Mouse (Mus musculus) embryonic facial prominence, embryonic 14.5 days (tissue): ENCODE data around the gene Myo1h. TPM values are rescaled to one million over a fixed set of nuclear protein-coding genes. Genes with fewer than 3 reads are reported as not detected.

ENCODE experiments used
- ATAC-seq: fragments of 200-750 bp; cut with Nextera tagmentation; 2 replicates; pipeline ENCODE4 v1.8.0; 2017; ENCODE audit warnings: low read depth, moderate number of reproducible peaks, moderate TSS enrichment
- DNase-seq: peaks from one replicate; pipeline ENCODE4 v3.0.0-alpha.2; 2015; ENCODE audit warnings: low spot score
- H3K27ac ChIP-seq: fragments of 300-500 bp; sonication (generic); replicated peaks from 2 replicates; pipeline ENCODE4 v1.5.1; 2014; ENCODE audit warnings: low read depth, mild to moderate bottlenecking, low read length, moderate library complexity
- H3K27me3 ChIP-seq: fragments of 300-500 bp; sonication (generic); replicated peaks from 2 replicates; pipeline ENCODE4 v1.6.1; 2014; ENCODE audit warnings: low read length; ENCODE audit not compliant: control insufficient read depth, insufficient read depth
- H3K36me3 ChIP-seq: fragments of 300-500 bp; sonication (generic); 2 replicates; pipeline ENCODE4 v1.6.1; 2014; ENCODE audit warnings: low read length, mixed read lengths; ENCODE audit not compliant: control insufficient read depth, insufficient read depth
- H3K4me1 ChIP-seq: fragments of 300-500 bp; sonication (generic); 2 replicates; pipeline ENCODE4 v1.6.1; 2014; ENCODE audit warnings: antibody characterized with exemption, low read length; ENCODE audit not compliant: control insufficient read depth, insufficient read depth
- H3K4me2 ChIP-seq: fragments of 300-500 bp; sonication (generic); 2 replicates; pipeline ENCODE4 v1.6.1; 2014; ENCODE audit warnings: low read depth, mild to moderate bottlenecking, low read length, moderate library complexity, mixed read lengths
- H3K4me3 ChIP-seq: fragments of 300-500 bp; sonication (generic); 2 replicates; pipeline ENCODE4 v1.5.1; 2014; ENCODE audit warnings: low read depth, mild to moderate bottlenecking, low read length
- H3K9ac ChIP-seq: fragments of 300-500 bp; sonication (generic); 2 replicates; pipeline ENCODE4 v1.6.1; 2014; ENCODE audit warnings: low read depth, mild to moderate bottlenecking, low read length, moderate library complexity, mixed read lengths
- H3K9me3 ChIP-seq: fragments of 300-500 bp; sonication (generic); 2 replicates; pipeline ENCODE4 v1.6.1; 2016; ENCODE audit warnings: low read length; ENCODE audit not compliant: control insufficient read depth
- WGBS: fragments of 180-500 bp; shearing (Covaris S2); extraction: QIAGEN DNeasy Blood & Tissue Kit; methylation state at CpG from one replicate; pipeline ENCODE4 v1.1.7; 2014; 5-methylcytosine and 5-hydroxymethylcytosine counted together
- polyA plus RNA-seq: library from polyadenylated mRNA; unstranded; fragments of >200 nt; fragmentation: Nextera tagmentation; extraction: Ambion mirVana; gene quantifications from 2 replicates; pipeline ENCODE4 v1.2.1, GENCODE M21; 2014

Gene Myo1h
- polyA plus RNA-seq, 1 experiment from 2014 or later = 3.0 TPM

GRCm38 (mm10) chr5:114285398-114285700 lies 3.6 kb upstream of the Myo1h start:
- no peak for DNase-seq
- H3K4me3 ChIP-seq = no peak overlapping the region
- no peaks in the 10 kb centered on the region for H3K9me3 ChIP-seq
- peaks cover 3% of the 10 kb centered on the region; the same call in 1 of the 2 replicates for H3K27me3 ChIP-seq
- WGBS = 45% methylated on average over 3 of the region's 3 CpGs
- ATAC-seq = no peak
- no peak overlapping the region for H3K9ac ChIP-seq
- H3K4me2 ChIP-seq = no peak overlapping the region
- no peak overlapping the region for H3K27ac ChIP-seq
- H3K4me1 ChIP-seq = no peaks in the 10 kb centered on the region
- H3K36me3 ChIP-seq = no peaks in the 10 kb centered on the region

- H3K27ac ChIP-seq = no peak overlapping the region
- no peaks in the 10 kb centered on the region for H3K4me1 ChIP-seq
- no peaks in the 10 kb centered on the region for H3K9me3 ChIP-seq
- H3K4me3 ChIP-seq = no peak overlapping the region
- H3K36me3 ChIP-seq = no peaks in the 10 kb centered on the region
- WGBS = 75% methylated on average over 4 of the region's 4 CpGs
- H3K9ac ChIP-seq = no peak overlapping the region
- no peak for DNase-seq
- H3K4me2 ChIP-seq = no peak overlapping the region
- ATAC-seq = no peak
- no peaks in the 10 kb centered on the region for H3K27me3 ChIP-seq
Measured at GRCm38 (mm10) chr5:114286102-114286501, 2.9 kb upstream of the Myo1h start.

GRCm38 (mm10) chr5:114286872-114287571 lies 1.9 kb upstream of the Myo1h start:
- H3K27me3 ChIP-seq = no peaks in the 10 kb centered on the region
- H3K9ac ChIP-seq = no peak overlapping the region
- H3K27ac ChIP-seq = no peak overlapping the region
- H3K4me1 ChIP-seq = no peaks in the 10 kb centered on the region
- H3K36me3 ChIP-seq = no peaks in the 10 kb centered on the region
- 77% methylated on average over 16 of the region's 16 CpGs for WGBS
- no peak overlapping the region for H3K4me2 ChIP-seq
- DNase-seq (no peak), ATAC-seq (no peak)
- no peak overlapping the region for H3K4me3 ChIP-seq
- no peaks in the 10 kb centered on the region for H3K9me3 ChIP-seq

DNA sequence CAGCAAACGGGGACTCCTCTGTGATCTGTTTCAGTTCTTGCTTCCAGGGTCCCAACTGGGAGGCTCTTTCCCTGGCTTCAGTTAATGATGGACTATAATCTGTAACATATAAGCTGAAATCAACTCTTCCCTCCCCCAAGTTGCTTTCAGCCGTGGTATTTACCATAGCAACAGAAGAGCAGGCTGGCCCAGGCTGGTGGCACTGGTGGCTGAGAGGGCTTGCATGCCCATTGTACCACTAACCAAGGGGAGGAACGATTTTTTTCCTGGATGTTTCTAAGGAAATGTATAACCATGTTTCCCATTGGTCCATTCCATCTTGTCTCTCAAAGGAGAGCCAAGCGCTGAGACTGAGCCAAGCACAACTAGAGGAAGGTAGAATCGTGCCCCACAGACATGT lies 570 bp upstream of the Myo1h start:
- no peaks in the 10 kb centered on the region for H3K9me3 ChIP-seq
- H3K4me2 ChIP-seq = no peak overlapping the region
- H3K36me3 ChIP-seq = no peaks in the 10 kb centered on the region
- DNase-seq (no peak), ATAC-seq (no peak)
- H3K27ac ChIP-seq = no peak overlapping the region
- no peak overlapping the region for H3K9ac ChIP-seq
- H3K27me3 ChIP-seq = no peaks in the 10 kb centered on the region
- H3K4me3 ChIP-seq = no peak overlapping the region
- WGBS = 74% methylated on average over 5 of the region's 5 CpGs
- no peaks in the 10 kb centered on the region for H3K4me1 ChIP-seq

DNA sequence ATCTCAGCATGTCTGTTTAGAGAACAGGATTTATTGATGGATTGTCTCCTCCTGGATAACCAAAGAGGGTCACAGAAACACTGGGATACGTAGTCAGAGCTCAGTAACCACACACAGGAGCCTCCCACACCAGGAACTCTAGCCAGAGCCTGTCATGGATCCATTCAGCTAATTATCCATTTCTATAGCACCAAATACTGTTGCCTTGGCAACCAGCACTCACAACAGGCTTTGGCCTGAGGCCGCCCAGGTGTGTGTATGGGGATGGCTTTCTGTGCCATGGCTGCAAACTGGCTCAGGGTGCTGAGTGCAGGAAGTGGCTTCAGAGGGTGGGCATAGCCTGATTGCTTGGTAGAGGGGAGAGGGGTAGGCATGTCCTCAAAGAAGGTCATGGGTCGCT lies 1.0 kb downstream of the Myo1h start:
- ATAC-seq (peak; percentile 80), DNase-seq (peak; percentile 66)
- H3K4me2 ChIP-seq = no peak overlapping the region
- no peak overlapping the region for H3K27ac ChIP-seq
- H3K9ac ChIP-seq = no peak overlapping the region
- H3K9me3 ChIP-seq = no peaks in the 10 kb centered on the region
- 48% methylated on average over 3 of the region's 3 CpGs for whole genome bisulfite sequencing
- no peaks in the 10 kb centered on the region for H3K27me3 ChIP-seq
- no peaks in the 10 kb centered on the region for H3K4me1 ChIP-seq
- H3K36me3 ChIP-seq = no peaks in the 10 kb centered on the region
- no peak overlapping the region for H3K4me3 ChIP-seq

GRCm38 (mm10) chr5:114296693-114297631 lies 8.0 kb downstream of the Myo1h start:
- ATAC-seq = no peak
- 25% methylated on average over 22 of the region's 22 CpGs for WGBS
- 0 out of 2 replicates have a peak overlapping the region, but pooled peaks have one; percentile 11 for H3K4me2 ChIP-seq
- H3K9me3 ChIP-seq = no peaks in the 10 kb centered on the region
- H3K9ac ChIP-seq = no peak overlapping the region; the same call in 1 of the 2 replicates
- H3K4me3 ChIP-seq = no peak overlapping the region
- no peaks in the 10 kb centered on the region for H3K36me3 ChIP-seq
- H3K27me3 ChIP-seq = no peaks in the 10 kb centered on the region
- H3K27ac ChIP-seq = no peak overlapping the region; the same call in 1 of the 2 replicates
- no peak for DNase-seq
- no peaks in the 10 kb centered on the region for H3K4me1 ChIP-seq

DNA sequence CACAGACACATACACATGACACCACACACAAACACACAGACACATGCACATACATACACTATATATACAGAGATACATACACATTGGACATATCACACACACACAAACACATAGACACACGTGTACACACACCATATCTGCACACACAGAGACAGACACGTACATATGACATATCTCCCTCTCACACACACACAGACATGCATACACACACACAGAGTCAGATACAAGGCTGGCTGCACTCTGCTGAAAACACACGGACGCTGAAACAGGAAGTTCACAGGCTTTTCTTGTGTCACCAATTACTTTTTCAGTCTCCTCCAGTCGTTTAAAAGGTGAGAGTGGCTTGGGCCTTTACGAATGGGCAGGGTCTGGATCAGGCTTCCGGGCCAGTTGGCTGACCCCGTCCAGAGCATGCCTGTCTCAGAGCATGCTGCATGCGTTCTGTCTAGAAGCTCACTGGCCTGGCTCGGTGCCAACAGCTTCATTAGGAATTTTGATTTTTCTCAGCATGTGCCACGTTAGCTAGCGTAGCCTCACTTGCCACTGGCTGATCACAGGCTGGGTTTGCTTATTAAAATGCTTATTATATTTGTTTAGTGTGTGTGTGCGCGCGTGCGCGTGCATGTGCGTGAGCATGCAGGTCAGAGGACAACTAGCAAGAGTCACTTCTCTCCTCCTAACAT lies 9.4 kb downstream of the Myo1h start:
- H3K36me3 ChIP-seq = no peaks in the 10 kb centered on the region
- no peak overlapping the region for H3K4me2 ChIP-seq
- H3K27me3 ChIP-seq = no peaks in the 10 kb centered on the region
- ATAC-seq (peak; percentile 30; the same call in 1 of the 2 replicates), DNase-seq (peak; percentile 74)
- no peaks in the 10 kb centered on the region for H3K4me1 ChIP-seq
- no peaks in the 10 kb centered on the region for H3K9me3 ChIP-seq
- H3K9ac ChIP-seq = 0 out of 2 replicates have a peak overlapping the region, but pooled peaks have one; percentile 14
- no peak overlapping the region for H3K4me3 ChIP-seq
- WGBS = 52% methylated on average over 18 of the region's 18 CpGs
- no peak overlapping the region for H3K27ac ChIP-seq

GRCm38 (mm10) chr5:114299156-114299855 lies 10.3 kb downstream of the Myo1h start:
- no peak overlapping the region for H3K9ac ChIP-seq
- WGBS = 51% methylated on average over 22 of the region's 22 CpGs
- H3K4me3 ChIP-seq = no peak overlapping the region
- H3K9me3 ChIP-seq = no peaks in the 10 kb centered on the region
- DNase-seq = peak; percentile 67
- H3K27me3 ChIP-seq = no peaks in the 10 kb centered on the region
- H3K36me3 ChIP-seq = no peaks in the 10 kb centered on the region
- H3K4me1 ChIP-seq = no peaks in the 10 kb centered on the region
- no peak overlapping the region for H3K4me2 ChIP-seq
- peak; percentile 78 for ATAC-seq
- H3K27ac ChIP-seq = no peak overlapping the region
